Mouse (Mus musculus): ENCODE results near the gene Fkbp1b.
"Not testable (repeated sequence)": the region's sequence is repeated elsewhere in the genome, so short reads cannot be mapped to it uniquely, and the experiment has no call there.

Gene Fkbp1b

GRCm38 (mm10) chr12:4841392-4841887, at the start of gene Fkbp1b:
Gene Fkbp1b (minus strand): TSS chr12:4841591.
- DNase-seq (ENCODE audit: low read depth, low spot score): no peak

GRCm38 (mm10) chr12:4889891-4890290, 48.5 kb upstream of the Fkbp1b start:
- no peak for DNase-seq (ENCODE audit: low read depth, low spot score)

DNA sequence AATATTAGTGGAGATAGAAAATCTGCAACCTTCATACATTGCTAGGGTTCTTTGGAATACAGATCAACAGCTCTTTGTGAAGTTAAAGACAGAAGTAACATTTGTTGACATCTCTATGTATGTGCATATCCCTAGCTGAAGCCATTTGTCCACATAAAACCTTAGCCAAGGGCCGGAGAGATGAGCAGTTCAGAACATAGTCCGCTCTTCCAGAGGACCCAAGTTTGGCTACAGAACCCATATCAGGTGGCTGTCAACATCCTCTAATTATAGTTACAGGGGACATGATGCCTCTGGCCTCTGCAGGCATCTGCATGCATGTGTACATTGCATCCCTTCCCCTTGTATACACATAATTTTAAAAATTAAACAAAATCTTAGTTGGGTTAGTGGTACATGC, 47.9 kb upstream of the Fkbp1b start:
- no peak for DNase-seq (ENCODE audit: low read depth, low spot score)

DNA sequence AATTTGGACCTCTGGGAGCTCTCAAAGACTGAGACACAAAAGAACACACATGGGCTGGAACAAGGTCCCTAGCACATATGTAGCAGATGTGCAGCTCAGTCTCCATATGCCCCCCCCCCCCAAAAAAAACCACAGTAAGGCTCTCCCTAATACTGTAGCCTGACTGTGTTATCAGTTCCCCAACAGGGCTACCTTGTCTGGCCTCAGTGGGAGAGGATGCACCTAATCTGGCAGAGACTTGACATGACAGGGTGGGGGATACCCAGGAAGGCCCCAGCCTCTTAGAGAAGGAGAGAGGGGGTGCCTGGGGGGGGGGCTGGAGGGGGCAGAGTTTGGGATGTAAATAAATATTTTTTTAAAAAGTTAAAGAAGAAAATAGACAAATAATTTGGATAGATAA, 47.3 kb upstream of the Fkbp1b start:
- no peak for DNase-seq (ENCODE audit: low read depth, low spot score)

- DNase-seq (ENCODE audit: low read depth, low spot score): not testable (repeated sequence)
Observed at GRCm38 (mm10) chr12:4886581-4886980, 45.2 kb upstream of the Fkbp1b start.

DNA sequence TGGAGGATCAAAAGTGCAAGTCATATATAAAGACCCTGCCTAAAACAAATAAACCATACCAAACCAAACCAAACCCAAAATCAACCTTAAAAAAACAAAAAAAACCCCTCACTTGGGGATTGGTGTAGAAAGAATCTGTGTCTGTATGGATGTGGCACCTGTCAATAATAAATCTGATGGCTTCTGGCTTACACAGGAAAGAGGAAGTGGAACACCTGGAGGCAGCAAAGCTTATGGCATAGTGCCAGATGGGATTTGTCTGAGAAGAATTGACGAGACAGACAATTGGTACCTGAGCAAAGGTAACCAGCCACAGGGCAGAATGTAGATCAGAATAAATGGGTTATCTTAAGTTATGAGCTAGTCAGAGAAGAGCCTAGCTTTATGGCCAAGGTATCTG, 43.7 kb upstream of the Fkbp1b start:
- DNase-seq (ENCODE audit: low read depth, low spot score): no peak

DNA sequence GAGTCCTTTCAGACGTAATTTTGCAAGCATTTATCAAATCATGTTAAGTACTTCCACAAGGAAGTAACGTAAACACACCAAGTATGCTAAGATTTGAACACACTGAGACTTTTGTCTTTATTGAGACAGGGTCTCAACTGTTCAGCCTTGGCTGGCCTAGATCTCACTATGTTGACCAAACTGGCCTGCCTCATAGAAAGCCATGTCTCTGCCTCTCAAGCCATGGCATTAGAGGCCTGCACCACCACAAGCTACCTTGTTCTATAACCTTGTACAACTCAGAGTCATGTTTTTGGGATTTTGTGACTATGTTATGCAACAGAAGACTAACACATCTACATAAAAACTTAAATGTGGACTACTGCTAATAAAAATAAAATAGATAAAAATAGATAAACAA, 40.7 kb upstream of the Fkbp1b start:
- DNase-seq (ENCODE audit: low read depth, low spot score): no peak

DNA sequence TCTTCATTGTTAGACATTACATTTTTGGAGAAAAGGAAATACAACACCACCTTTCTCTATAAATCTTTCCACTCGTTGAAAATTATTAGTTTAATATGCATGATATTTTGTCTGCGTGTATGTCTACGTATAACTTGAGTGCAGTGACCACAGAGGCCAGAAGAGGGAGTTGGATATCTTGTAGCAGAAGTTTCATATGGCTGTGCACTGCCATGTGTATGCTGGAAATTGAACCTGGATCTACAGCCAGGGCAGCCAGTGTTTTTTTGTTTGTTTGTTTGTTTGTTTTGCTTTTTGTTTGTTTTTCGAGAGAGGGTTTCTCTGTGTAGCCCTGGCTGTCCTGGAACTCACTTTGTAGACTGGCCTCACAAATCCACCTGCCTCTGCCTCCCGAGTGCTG, 37.7 kb upstream of the Fkbp1b start:
- no peak for DNase-seq (ENCODE audit: low read depth, low spot score)

DNA sequence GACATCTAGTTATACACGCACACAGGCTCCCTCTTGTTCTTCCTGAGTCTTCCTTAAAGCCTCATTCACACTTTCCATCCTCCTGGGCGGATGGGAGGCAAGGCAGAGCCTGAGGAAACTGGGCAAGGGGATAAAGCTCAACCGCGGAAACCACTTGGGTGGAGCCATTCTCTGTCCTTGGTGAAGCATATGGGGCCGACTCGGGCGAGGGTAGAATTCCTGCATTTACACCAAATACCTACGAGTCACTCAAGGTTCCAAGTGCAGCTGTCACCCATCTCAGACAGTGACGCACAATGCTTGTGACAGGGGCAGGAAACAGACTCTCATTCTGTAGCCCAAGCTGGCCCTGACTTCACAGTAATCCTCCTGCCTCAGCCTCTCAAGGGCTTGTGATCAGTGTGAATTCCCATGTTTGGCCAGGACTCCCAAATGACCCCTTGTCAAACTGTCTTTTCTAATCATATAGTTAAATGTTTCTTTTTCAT, 36.9 kb upstream of the Fkbp1b start:
- no peak for DNase-seq (ENCODE audit: low read depth, low spot score)

- no peak for DNase-seq (ENCODE audit: low read depth, low spot score)
Observed at GRCm38 (mm10) chr12:4875623-4876022, 34.2 kb upstream of the Fkbp1b start.

- no peak for DNase-seq (ENCODE audit: low read depth, low spot score)
Observed at GRCm38 (mm10) chr12:4874161-4874927, 33.0 kb upstream of the Fkbp1b start, which contains the start of gene Mfsd2b. Gene Mfsd2b (minus strand): TSS chr12:4874359.

- no peak for DNase-seq (ENCODE audit: low read depth, low spot score)
Observed at GRCm38 (mm10) chr12:4873531-4873930, 32.1 kb upstream of the Fkbp1b start.

GRCm38 (mm10) chr12:4872983-4873477, 31.6 kb upstream of the Fkbp1b start:
- no peak for DNase-seq (ENCODE audit: low read depth, low spot score)

- no peak for DNase-seq (ENCODE audit: low read depth, low spot score)
Observed at GRCm38 (mm10) chr12:4872273-4872672, 30.9 kb upstream of the Fkbp1b start.

GRCm38 (mm10) chr12:4871260-4871659, 29.9 kb upstream of the Fkbp1b start:
- DNase-seq (ENCODE audit: low read depth, low spot score): no peak

- no peak for DNase-seq (ENCODE audit: low read depth, low spot score)
Observed at GRCm38 (mm10) chr12:4868924-4869323, 27.5 kb upstream of the Fkbp1b start.

- peak; percentile 18 for DNase-seq (ENCODE audit: low read depth, low spot score)
Observed at GRCm38 (mm10) chr12:4864338-4864690, 22.9 kb upstream of the Fkbp1b start.

GRCm38 (mm10) chr12:4863654-4864337, 22.4 kb upstream of the Fkbp1b start:
- DNase-seq (ENCODE audit: low read depth, low spot score): no peak

GRCm38 (mm10) chr12:4862672-4863071, 21.3 kb upstream of the Fkbp1b start:
- DNase-seq (ENCODE audit: low read depth, low spot score): no peak

- no peak for DNase-seq (ENCODE audit: low read depth, low spot score)
Observed at GRCm38 (mm10) chr12:4859241-4859914, 18.0 kb upstream of the Fkbp1b start.

DNA sequence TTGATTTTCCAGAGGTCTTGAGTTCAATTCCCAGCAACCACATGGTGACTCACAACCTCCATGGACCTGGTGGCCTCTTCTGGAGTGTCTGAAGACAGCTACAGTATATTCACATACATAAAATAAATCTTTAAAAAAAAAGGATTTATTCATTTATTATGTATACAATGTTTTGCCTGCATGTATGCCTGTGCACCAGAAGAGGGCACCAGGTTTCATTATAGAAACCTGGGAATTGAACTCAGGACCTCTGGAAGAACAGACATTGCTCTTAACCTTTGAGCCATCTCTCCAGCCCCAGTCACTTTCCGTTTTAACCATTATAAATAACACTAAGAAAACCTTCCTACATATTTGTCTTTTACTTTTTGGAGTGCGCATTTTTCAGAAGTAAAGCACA, 15.4 kb upstream of the Fkbp1b start:
- no peak for DNase-seq (ENCODE audit: low read depth, low spot score)

GRCm38 (mm10) chr12:4856160-4856559, 14.8 kb upstream of the Fkbp1b start:
- no peak for DNase-seq (ENCODE audit: low read depth, low spot score)
